Mouse (Mus musculus) ES-Bruce4 (cell line): ENCODE measurements around the gene Kat7. TPM values are rescaled to one million over a fixed set of nuclear protein-coding genes. Genes with fewer than 3 reads are reported as not detected.

Experiments
- H3K27ac ChIP-seq: 2 replicates; pipeline ENCODE4 v1.5.1; 2012; ENCODE audit warnings: low read length, inconsistent platforms; ENCODE audit not compliant: insufficient read depth
- H3K27me3 ChIP-seq: 2 replicates; pipeline ENCODE4 v1.6.1; 2012; ENCODE audit warnings: mild to moderate bottlenecking, low read length, inconsistent platforms; ENCODE audit not compliant: control insufficient read depth, poor library complexity, insufficient read depth, severe bottlenecking
- H3K36me3 ChIP-seq: 2 replicates; pipeline ENCODE4 v1.6.1; 2012; ENCODE audit warnings: inconsistent platforms, mild to moderate bottlenecking, low read length, moderate library complexity; ENCODE audit not compliant: control insufficient read depth, poor library complexity, insufficient read depth, severe bottlenecking
- H3K4me1 ChIP-seq: one replicate; pipeline ENCODE4 v1.8.1; 2011; ENCODE audit warnings: low read length; ENCODE audit not compliant: control insufficient read depth, insufficient read depth
- H3K4me3 ChIP-seq: 2 replicates; pipeline ENCODE4 v1.5.1; 2011; ENCODE audit warnings: low read depth, mild to moderate bottlenecking, low read length
- H3K9ac ChIP-seq: 2 replicates; pipeline ENCODE4 v1.6.1; 2012; ENCODE audit warnings: low read depth, mild to moderate bottlenecking, inconsistent platforms; ENCODE audit not compliant: poor library complexity, severe bottlenecking
- H3K9me3 ChIP-seq: replicated peaks from 2 replicates; pipeline ENCODE4 v1.6.1; 2012; ENCODE audit warnings: mild to moderate bottlenecking, low read length, inconsistent platforms; ENCODE audit not compliant: control insufficient read depth, poor library complexity, insufficient read depth, severe bottlenecking
- CTCF ChIP-seq: IDR thresholded peaks from one replicate; pipeline ENCODE4 v1.8.1; 2011; ENCODE audit warnings: low read depth, low read length
- EP300 ChIP-seq: IDR thresholded peaks from 2 replicates; pipeline ENCODE4 v1.6.1; 2011; ENCODE audit warnings: low read depth, low read length; ENCODE audit not compliant: insufficient read depth
- POLR2A ChIP-seq: IDR thresholded peaks from one replicate; pipeline ENCODE4 v1.8.1; 2011; ENCODE audit warnings: low read length; ENCODE audit not compliant: insufficient read depth
- polyA plus RNA-seq: library from polyadenylated mRNA; stranded (reverse); fragments of >200 nt; gene quantifications from 2 replicates; pipeline ENCODE4 v1.2.4, GENCODE M21; 2011; ENCODE audit warnings: low read depth; ENCODE audit not compliant: missing spikeins, insufficient read depth, insufficient read length

The Kat7 gene
- polyA plus RNA-seq, 1 experiment: 133 TPM

DNA sequence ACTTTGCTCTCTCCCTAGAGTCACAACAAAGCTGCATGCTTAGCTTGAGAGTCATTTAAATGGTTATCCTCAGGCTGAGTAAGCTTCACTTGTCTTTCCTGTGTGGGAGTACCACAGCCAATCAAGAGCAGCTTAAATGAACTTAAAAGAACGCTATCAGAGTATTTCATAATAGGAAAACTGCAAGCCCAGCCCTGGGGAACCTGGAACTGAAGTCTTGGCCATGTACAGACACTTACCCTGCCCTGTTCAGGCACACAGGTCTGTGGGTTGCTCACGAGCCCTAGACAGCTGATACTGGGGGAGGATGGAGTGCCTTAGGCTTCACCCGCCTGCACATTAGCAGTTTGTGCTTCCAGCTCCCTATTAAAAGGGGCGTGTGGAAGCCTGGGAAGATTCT lies 33.1 kb upstream of the Kat7 start:
- no peak overlapping the region for H3K9ac ChIP-seq
- H3K27ac ChIP-seq: no peak overlapping the region
- H3K4me3 ChIP-seq: no peak overlapping the region
- peaks cover 2% of the 10 kb centered on the region for H3K4me1 ChIP-seq
- TF ChIP-seq CTCF (no peak), POLR2A (no peak), EP300 (no peak)
- H3K36me3 ChIP-seq: peaks cover 11% of the 10 kb centered on the region
- H3K9me3 ChIP-seq: no peaks in the 10 kb centered on the region
- no peaks in the 10 kb centered on the region for H3K27me3 ChIP-seq

DNA sequence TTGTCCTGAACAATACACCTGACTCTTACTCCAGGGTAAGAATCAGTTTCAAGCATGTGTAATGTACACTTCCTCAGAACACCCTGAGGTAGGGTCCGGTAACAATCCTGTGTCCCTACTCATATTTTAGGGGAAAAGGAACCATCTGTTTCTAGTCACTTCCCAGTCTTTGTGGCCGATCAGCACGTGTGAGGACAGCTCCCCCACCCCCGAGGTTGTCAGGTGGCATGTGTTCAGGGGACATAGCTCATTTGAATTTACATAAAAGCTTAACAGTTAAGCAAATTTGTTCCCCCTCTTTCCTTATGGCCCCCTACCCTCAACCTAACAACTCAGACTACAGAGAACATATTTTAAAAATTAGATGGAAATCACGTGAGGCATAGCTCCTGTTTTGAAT lies 30.6 kb upstream of the Kat7 start:
- Histone ChIP-seq H3K27ac (no peak overlapping the region), H3K9ac (no peak overlapping the region), H3K36me3 (peaks cover 3% of the 10 kb centered on the region), H3K4me1 (peaks cover 2% of the 10 kb centered on the region), H3K9me3 (no peaks in the 10 kb centered on the region), H3K27me3 (no peaks in the 10 kb centered on the region), H3K4me3 (no peak overlapping the region)
- no peak for TF ChIP-seq CTCF
- no peak for TF ChIP-seq EP300
- no peak for TF ChIP-seq POLR2A

DNA sequence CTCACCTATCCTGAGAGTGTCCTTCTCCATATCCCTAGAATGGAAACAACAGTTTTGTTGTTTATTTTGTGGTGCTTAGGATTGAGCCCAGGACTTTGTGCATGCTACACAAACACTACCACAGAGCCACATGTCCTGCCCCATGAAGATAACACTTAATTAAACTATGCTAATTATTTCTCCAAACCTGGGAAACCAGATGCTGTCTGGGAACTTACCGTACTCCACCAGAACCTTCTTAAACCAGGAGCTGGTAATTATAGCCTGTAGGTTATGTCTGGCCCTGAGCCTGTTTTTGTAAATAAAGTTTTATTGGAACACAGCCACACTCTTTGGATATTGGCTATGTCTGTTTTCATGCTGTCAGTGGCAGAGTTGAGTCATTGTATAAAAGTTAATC lies 30.2 kb upstream of the Kat7 start:
- H3K9ac ChIP-seq: no peak overlapping the region
- H3K27me3 ChIP-seq: no peaks in the 10 kb centered on the region
- no peak overlapping the region for H3K4me3 ChIP-seq
- TF ChIP-seq EP300 (no peak), CTCF (no peak), POLR2A (no peak)
- H3K9me3 ChIP-seq: no peaks in the 10 kb centered on the region
- H3K36me3 ChIP-seq: peaks cover 3% of the 10 kb centered on the region
- H3K27ac ChIP-seq: no peak overlapping the region
- peaks cover 2% of the 10 kb centered on the region for H3K4me1 ChIP-seq

DNA sequence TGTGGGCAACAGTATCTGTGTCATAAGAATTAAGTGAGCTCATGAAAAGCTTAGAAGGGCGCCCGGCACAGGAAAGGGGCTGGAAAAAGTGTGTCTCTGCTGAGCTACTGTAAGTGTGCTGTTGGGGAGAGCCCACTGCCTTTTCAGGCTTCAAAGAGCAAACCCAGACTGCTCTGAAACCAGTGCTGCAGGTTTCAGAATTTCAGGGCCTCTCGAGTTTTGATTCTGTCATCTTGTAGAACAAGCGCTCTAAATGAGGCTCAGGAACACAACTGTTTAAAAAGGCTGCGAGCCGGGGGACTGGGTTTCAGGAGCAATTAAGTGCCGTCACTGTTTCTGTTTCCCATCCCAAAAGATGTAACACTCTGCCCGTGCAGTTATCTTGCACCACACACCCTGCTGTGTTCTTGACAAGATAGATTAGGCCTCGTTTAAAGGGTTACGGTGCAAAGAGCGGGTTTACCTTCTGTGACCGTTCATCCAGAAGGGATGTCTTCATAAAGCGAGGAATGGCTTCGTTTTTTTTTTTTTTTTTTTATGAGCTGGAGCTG lies 29.5 kb upstream of the Kat7 start:
- peaks cover 2% of the 10 kb centered on the region for H3K4me1 ChIP-seq
- H3K9me3 ChIP-seq: no peaks in the 10 kb centered on the region
- peaks cover 3% of the 10 kb centered on the region for H3K36me3 ChIP-seq
- H3K4me3 ChIP-seq: no peak overlapping the region
- no peak overlapping the region for H3K9ac ChIP-seq
- TF ChIP-seq CTCF (no peak), POLR2A (no peak), EP300 (no peak)
- no peaks in the 10 kb centered on the region for H3K27me3 ChIP-seq
- H3K27ac ChIP-seq: no peak overlapping the region

DNA sequence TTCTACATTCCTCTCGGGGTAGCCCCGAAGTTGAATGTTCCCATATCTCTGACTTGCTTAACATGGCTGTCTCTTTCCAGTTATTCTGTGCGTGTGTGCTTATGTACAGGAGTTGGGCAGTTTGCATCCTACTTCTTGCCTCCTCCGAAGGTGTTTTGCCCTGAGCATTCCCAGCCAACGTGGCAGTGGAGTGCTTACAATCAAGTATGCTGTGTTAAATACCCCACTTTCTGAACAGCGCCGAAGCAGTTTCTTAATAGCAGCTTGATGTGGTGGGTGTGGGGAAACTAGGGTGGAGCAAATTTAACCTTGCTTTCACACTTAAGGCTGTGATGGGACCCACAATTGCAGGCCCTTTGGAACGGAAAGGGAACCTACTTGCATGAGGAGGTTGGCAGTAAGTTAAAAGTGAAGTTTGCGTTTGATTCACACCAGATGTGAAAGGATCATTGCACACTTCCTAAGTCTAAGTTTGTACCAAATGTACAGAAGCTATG lies 27.8 kb upstream of the Kat7 start:
- Histone ChIP-seq H3K36me3 (peaks cover 3% of the 10 kb centered on the region), H3K9me3 (no peaks in the 10 kb centered on the region), H3K4me1 (no peaks in the 10 kb centered on the region), H3K9ac (peak overlapping the region; percentile 95), H3K4me3 (peak overlapping the region; percentile 89), H3K27me3 (no peaks in the 10 kb centered on the region), H3K27ac (no peak overlapping the region)
- TF ChIP-seq POLR2A (no peak), CTCF (no peak), EP300 (no peak)

DNA sequence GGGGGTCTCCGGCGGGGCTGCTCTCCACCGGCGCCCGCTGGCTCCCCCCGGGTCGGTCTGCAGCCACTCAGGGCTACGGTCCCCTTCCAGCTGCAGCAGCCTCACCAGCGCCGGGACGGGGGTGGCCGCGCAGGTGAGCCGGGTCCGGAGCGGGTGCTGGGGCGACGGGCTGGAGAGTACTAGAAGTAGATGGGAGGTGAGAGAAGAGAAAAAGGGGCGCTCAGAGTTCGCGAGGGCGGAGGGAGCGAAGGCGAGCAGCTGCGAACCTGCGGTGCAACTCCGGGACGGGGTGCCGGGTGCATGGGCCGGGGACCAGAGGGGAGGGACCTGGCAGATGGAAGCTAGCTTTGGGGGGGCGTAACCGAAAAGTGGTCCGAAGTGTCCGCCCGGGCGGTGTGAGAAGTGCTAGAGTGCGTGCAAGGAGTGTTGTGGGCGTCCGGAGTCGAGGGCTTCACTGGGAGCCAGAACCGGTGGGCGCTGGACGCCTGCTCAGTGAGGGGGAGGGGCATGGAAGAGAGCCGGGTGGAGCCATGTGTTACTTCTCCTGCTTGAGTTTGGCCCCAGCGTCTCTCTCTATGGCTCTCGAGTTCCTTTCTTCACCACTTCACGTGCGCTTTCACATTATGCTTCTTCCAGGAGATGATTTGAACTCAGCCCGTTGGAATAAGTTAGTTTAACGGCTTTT lies 27.2 kb upstream of the Kat7 start:
- Histone ChIP-seq H3K4me1 (no peaks in the 10 kb centered on the region), H3K4me3 (peak overlapping the region; percentile 89), H3K27me3 (no peaks in the 10 kb centered on the region), H3K9me3 (no peaks in the 10 kb centered on the region), H3K9ac (peak overlapping the region; percentile 95), H3K36me3 (peaks cover 3% of the 10 kb centered on the region), H3K27ac (no peak overlapping the region)
- TF ChIP-seq POLR2A (no peak), EP300 (no peak), CTCF (no peak)
